Mouse (Mus musculus): ENCODE data around the gene Polr3c.

- TF ChIP-seq MAFK (IDR thresholded peaks at IDR 0.05; ENCODE audit: insufficient read depth, low read depth, low read length), result no peak
- TF ChIP-seq CHD2 (IDR thresholded peaks at IDR 0.05; ENCODE audit: low read depth, low read length), result no peak
- TF ChIP-seq ZC3H11A (IDR thresholded peaks at IDR 0.05; ENCODE audit: borderline replicate concordance, low read depth, low read length), result no peak
- no peak for TF ChIP-seq HCFC1 (IDR thresholded peaks at IDR 0.05; ENCODE audit: borderline replicate concordance, insufficient read depth, low read length)
- no peak for TF ChIP-seq ZNF384 (IDR thresholded peaks at IDR 0.05; ENCODE audit: low read depth, low read length)
Measured at GRCm38 (mm10) chr3:96674442-96674841, 53.0 kb downstream of the Polr3c start.

Data from ES-E14 (cell line).